Mouse (Mus musculus): Measurements from ENCODE around the gene Neb. TPM values are rescaled to one million over a fixed set of nuclear protein-coding genes. Genes with fewer than 3 reads are reported as not detected.
A peak's percentile ranks its signal among the peaks of the same experiment; 100 is the strongest.

Neb gene
- polyA plus RNA-seq, 1 experiment from 2014 or later: 10.6 TPM

GRCm38 (mm10) chr2:52412524-52413037 is 34.3 kb upstream of the Neb start:
- no peak for ATAC-seq (replicated peaks; ENCODE audit: low FRiP score)
- no peak overlapping the region for H3K9ac ChIP-seq
- no peak overlapping the region for H3K4me3 ChIP-seq (replicated peaks)
- H3K27me3 ChIP-seq: no peaks in the 10 kb centered on the region
- H3K36me3 ChIP-seq: peaks cover 85% of the 10 kb centered on the region
- peaks cover 22% of the 10 kb centered on the region for H3K9me3 ChIP-seq (replicated peaks)
- no peak overlapping the region for H3K27ac ChIP-seq
- H3K4me2 ChIP-seq: no peak overlapping the region
- 97% methylated on average over 5 of the region's 5 CpGs for WGBS
- no peaks in the 10 kb centered on the region for H3K4me1 ChIP-seq

GRCm38 (mm10) chr2:52406480-52406879 is 28.2 kb upstream of the Neb start:
- ATAC-seq (replicated peaks; ENCODE audit: low FRiP score): no peak
- peaks cover 22% of the 10 kb centered on the region for H3K9me3 ChIP-seq (replicated peaks)
- H3K27ac ChIP-seq: no peak overlapping the region
- WGBS: 87% methylated on average over 1 of the region's 1 CpGs
- no peak overlapping the region for H3K4me3 ChIP-seq (replicated peaks)
- H3K36me3 ChIP-seq: peaks cover 85% of the 10 kb centered on the region
- H3K4me1 ChIP-seq: no peaks in the 10 kb centered on the region
- no peak overlapping the region for H3K4me2 ChIP-seq
- no peaks in the 10 kb centered on the region for H3K27me3 ChIP-seq
- H3K9ac ChIP-seq: no peak overlapping the region

DNA sequence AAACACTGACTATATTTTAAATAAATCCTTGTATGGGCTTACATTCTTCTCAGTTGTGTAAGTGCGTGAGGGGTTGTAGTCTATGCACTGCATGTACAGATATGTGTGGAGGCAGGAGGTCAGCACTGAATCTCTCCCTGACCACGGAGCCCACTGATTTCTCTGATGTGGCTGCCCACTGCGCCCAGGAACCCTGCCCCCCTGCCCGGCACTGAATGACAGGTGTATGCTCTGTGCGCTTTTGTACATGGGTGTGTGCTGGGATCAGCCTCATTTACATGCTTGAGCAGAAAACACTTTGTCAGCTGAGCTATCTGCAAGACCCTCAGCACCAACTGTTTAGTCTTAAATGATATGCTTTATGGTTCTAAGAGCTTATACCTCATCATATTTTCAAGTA is 27.0 kb upstream of the Neb start:
- 97% methylated on average over 5 of the region's 5 CpGs for WGBS
- H3K9me3 ChIP-seq (replicated peaks): peaks cover 10% of the 10 kb centered on the region
- H3K4me3 ChIP-seq (replicated peaks): no peak overlapping the region
- H3K4me1 ChIP-seq: no peaks in the 10 kb centered on the region
- H3K9ac ChIP-seq: no peak overlapping the region
- peaks cover 79% of the 10 kb centered on the region for H3K36me3 ChIP-seq
- ATAC-seq (replicated peaks; ENCODE audit: low FRiP score): no peak
- no peak overlapping the region for H3K4me2 ChIP-seq
- no peak overlapping the region for H3K27ac ChIP-seq
- H3K27me3 ChIP-seq: no peaks in the 10 kb centered on the region

DNA sequence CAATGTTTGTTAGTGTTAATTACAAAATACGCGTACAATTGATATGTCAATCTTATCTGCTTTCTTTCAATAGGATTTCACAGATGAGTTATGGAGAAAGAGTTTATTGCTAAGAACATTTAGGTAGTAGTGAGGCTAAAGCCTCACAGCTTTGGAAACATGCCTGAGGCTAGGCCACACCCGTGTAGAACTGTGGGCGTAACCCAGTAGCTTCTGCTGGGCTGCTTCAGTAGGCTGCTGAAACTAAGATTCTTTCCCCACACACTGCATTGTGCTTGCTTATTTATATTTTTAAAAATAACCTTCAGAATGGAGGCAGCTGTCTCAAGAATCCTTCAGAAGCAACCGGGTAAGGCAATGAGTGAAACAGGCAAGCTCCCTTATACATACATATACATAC is 16.3 kb upstream of the Neb start:
- Histone ChIP-seq H3K9ac (no peak overlapping the region), H3K27ac (no peak overlapping the region), H3K4me2 (no peak overlapping the region), H3K27me3 (no peaks in the 10 kb centered on the region), H3K4me1 (no peaks in the 10 kb centered on the region), H3K4me3 (replicated peaks) (no peak overlapping the region), H3K36me3 (peaks cover 6% of the 10 kb centered on the region), H3K9me3 (replicated peaks) (no peaks in the 10 kb centered on the region)
- no peak for ATAC-seq (replicated peaks; ENCODE audit: low FRiP score)
- WGBS: 85% methylated on average over 5 of the region's 5 CpGs

GRCm38 (mm10) chr2:52390415-52390975 is 12.2 kb upstream of the Neb start:
- H3K36me3 ChIP-seq: no peaks in the 10 kb centered on the region
- 59% methylated on average over 2 of the region's 2 CpGs for WGBS
- peaks cover 6% of the 10 kb centered on the region; the same call in 1 of the 2 replicates for H3K4me1 ChIP-seq
- H3K9me3 ChIP-seq (replicated peaks): no peaks in the 10 kb centered on the region
- H3K27ac ChIP-seq: no peak overlapping the region
- no peak overlapping the region for H3K9ac ChIP-seq
- no peak overlapping the region for H3K4me3 ChIP-seq (replicated peaks)
- no peak for ATAC-seq (replicated peaks; ENCODE audit: low FRiP score)
- no peaks in the 10 kb centered on the region for H3K27me3 ChIP-seq
- H3K4me2 ChIP-seq: no peak overlapping the region

- WGBS: 68% methylated on average over 3 of the region's 3 CpGs
These were observed 11.7 kb upstream of the Neb start for GRCm38 (mm10) chr2:52389975-52390374.

DNA sequence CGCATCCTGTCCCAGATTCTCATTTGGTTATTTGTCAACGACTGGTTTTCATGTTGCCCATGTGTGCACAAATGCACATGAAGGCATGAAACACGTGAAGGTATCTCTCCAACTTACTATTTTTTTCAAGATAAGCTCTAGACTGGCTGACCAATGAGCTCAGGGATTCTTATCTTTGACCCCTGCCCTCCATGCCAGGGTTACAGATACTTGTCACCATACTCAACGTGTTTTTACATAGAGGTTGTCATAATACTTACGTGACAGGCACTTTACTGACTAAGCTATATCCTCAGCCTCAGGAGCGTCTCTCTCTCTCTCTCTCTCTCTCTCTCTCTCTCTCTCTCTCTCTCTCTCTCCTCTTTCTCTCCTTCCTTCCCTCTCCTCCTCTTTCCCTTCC is 8.2 kb upstream of the Neb start:
- Histone ChIP-seq H3K4me3 (replicated peaks) (no peak overlapping the region), H3K4me1 (peaks cover 6% of the 10 kb centered on the region; the same call in 1 of the 2 replicates), H3K4me2 (peak overlapping the region; percentile 9; the same call in 1 of the 2 replicates), H3K36me3 (no peaks in the 10 kb centered on the region), H3K27me3 (no peaks in the 10 kb centered on the region), H3K27ac (peak overlapping the region; percentile 57), H3K9me3 (replicated peaks) (no peaks in the 10 kb centered on the region), H3K9ac (no peak overlapping the region)
- WGBS: 79% methylated on average over 6 of the region's 6 CpGs
- ATAC-seq (replicated peaks; ENCODE audit: low FRiP score): no peak

More at GRCm38 (mm10) chr2:52389975-52390374, 11.7 kb upstream of the Neb start:
- Histone ChIP-seq H3K27me3 (no peaks in the 10 kb centered on the region), H3K9ac (no peak overlapping the region), H3K4me3 (replicated peaks) (no peak overlapping the region), H3K36me3 (no peaks in the 10 kb centered on the region), H3K9me3 (replicated peaks) (no peaks in the 10 kb centered on the region), H3K4me1 (peaks cover 6% of the 10 kb centered on the region; the same call in 1 of the 2 replicates), H3K4me2 (no peak overlapping the region), H3K27ac (no peak overlapping the region)
- ATAC-seq (replicated peaks; ENCODE audit: low FRiP score): no peak

- Histone ChIP-seq H3K4me3 (replicated peaks) (no peak overlapping the region), H3K27me3 (no peaks in the 10 kb centered on the region), H3K36me3 (no peaks in the 10 kb centered on the region), H3K4me1 (peaks cover 6% of the 10 kb centered on the region; the same call in 1 of the 2 replicates), H3K9ac (no peak overlapping the region), H3K9me3 (replicated peaks) (no peaks in the 10 kb centered on the region), H3K27ac (peak overlapping the region; percentile 57), H3K4me2 (peak overlapping the region; percentile 9)
- ATAC-seq (replicated peaks; ENCODE audit: low FRiP score): no peak
- WGBS: 41% methylated on average over 7 of the region's 7 CpGs
These were observed 7.8 kb upstream of the Neb start for GRCm38 (mm10) chr2:52386037-52386436.

DNA sequence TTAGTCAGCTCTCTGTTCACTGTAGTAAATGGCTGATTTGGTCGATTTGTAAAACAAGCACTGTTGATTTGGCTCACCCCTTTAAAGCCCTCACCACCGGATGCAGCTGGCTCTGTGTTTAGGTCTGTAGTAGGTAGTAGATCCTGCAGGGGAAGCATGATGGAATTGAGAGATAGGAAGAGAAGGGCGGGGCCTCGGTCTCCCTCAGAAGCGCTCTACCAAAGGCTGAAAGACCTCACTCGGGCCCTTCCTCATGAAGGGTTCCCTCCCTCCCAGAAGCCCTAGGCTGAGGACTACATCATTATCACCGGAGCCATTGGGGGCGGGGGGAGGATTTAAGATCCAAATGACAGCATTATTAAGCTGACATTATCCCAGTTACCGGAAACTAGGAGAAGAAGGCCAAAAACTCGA is 581 bp upstream of the Neb start:
- no peak overlapping the region for H3K4me2 ChIP-seq
- no peak overlapping the region for H3K27ac ChIP-seq
- no peak overlapping the region for H3K9ac ChIP-seq
- WGBS: 64% methylated on average over 10 of the region's 10 CpGs
- no peaks in the 10 kb centered on the region for H3K9me3 ChIP-seq (replicated peaks)
- no peaks in the 10 kb centered on the region for H3K36me3 ChIP-seq
- no peaks in the 10 kb centered on the region for H3K4me1 ChIP-seq
- no peak for ATAC-seq (replicated peaks; ENCODE audit: low FRiP score)
- no peak overlapping the region for H3K4me3 ChIP-seq (replicated peaks)
- H3K27me3 ChIP-seq: no peaks in the 10 kb centered on the region

GRCm38 (mm10) chr2:52377706-52378447 is 397 bp downstream of the Neb start:
- Histone ChIP-seq H3K4me3 (replicated peaks) (no peak overlapping the region), H3K27ac (no peak overlapping the region), H3K9ac (no peak overlapping the region), H3K4me2 (no peak overlapping the region), H3K27me3 (no peaks in the 10 kb centered on the region), H3K9me3 (replicated peaks) (no peaks in the 10 kb centered on the region), H3K36me3 (no peaks in the 10 kb centered on the region), H3K4me1 (no peaks in the 10 kb centered on the region)
- no peak for ATAC-seq (replicated peaks; ENCODE audit: low FRiP score)
- WGBS: 63% methylated on average over 13 of the region's 13 CpGs

DNA sequence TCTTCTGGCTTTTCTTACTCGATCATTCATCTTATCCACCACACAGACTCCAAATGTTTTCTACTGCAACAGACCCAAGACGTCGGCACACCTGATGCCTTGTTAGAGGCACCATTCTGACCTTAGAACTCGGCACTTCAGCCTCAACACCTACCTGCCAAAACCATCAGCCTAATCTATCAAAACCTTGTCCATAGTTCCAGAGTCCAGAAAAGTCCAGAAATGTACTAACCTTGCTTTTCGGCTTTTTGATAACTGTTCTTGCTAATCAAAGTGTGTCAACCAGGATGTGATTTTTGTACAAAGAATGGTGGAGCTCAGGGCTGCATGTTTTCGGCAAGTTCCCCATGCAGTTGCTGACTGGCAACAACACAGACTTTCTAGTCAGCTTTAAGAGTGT is 3.6 kb downstream of the Neb start:
- Histone ChIP-seq H3K4me2 (no peak overlapping the region), H3K27ac (no peak overlapping the region), H3K36me3 (no peaks in the 10 kb centered on the region), H3K9ac (no peak overlapping the region), H3K9me3 (replicated peaks) (no peaks in the 10 kb centered on the region), H3K27me3 (no peaks in the 10 kb centered on the region), H3K4me3 (replicated peaks) (no peak overlapping the region), H3K4me1 (no peaks in the 10 kb centered on the region)
- no peak for ATAC-seq (replicated peaks; ENCODE audit: low FRiP score)
- WGBS: 89% methylated on average over 6 of the region's 6 CpGs

GRCm38 (mm10) chr2:52372480-52372879 is 5.8 kb downstream of the Neb start:
- ATAC-seq (replicated peaks; ENCODE audit: low FRiP score): no peak
- Histone ChIP-seq H3K4me3 (replicated peaks) (no peak overlapping the region), H3K4me1 (no peaks in the 10 kb centered on the region), H3K9ac (no peak overlapping the region), H3K27me3 (no peaks in the 10 kb centered on the region), H3K27ac (no peak overlapping the region), H3K9me3 (replicated peaks) (no peaks in the 10 kb centered on the region), H3K4me2 (no peak overlapping the region), H3K36me3 (no peaks in the 10 kb centered on the region)
- WGBS: 49% methylated on average over 6 of the region's 6 CpGs

All from kidney, embryonic 15.5 days (tissue).